Mouse (Mus musculus) ES-E14 (cell line): Measurements from ENCODE around the gene Wnt11.

Source experiments
- CHD2 ChIP-seq: IDR thresholded peaks from 2 replicates; pipeline ENCODE4 v1.6.1; 2014; ENCODE audit warnings: mild to moderate bottlenecking, low read depth, low read length, inconsistent platforms
- MAFK ChIP-seq: IDR thresholded peaks from 2 replicates; pipeline ENCODE4 v1.6.1; 2014; ENCODE audit warnings: mild to moderate bottlenecking, low read depth, low read length, inconsistent platforms; ENCODE audit not compliant: insufficient read depth
- ZC3H11A ChIP-seq: IDR thresholded peaks from 2 replicates; pipeline ENCODE4 v1.6.1; 2012; ENCODE audit warnings: low read depth, mild to moderate bottlenecking, inconsistent platforms, low read length, borderline replicate concordance
- ZNF384 ChIP-seq: IDR thresholded peaks from 2 replicates; pipeline ENCODE4 v1.6.1; 2012; ENCODE audit warnings: low read depth, low read length, inconsistent platforms

DNA sequence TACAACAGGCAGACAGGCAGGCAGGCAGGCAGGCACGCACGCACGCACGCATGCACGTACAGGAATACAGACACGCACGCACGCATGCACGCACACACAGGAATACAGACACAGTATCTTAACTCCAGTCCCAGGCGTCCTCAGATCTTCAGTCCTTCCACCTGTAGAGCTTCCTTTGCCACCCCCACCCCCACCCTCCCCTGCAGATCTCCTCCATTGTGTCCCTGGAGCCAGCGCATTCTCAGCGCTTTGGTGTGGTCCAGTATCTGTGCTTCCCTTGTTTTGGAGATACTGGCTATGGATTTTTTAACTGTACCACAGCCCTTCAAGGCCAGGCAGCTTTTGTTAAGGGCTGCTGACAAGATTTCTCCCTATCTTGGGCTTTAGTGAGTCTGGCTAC, 38.4 kb downstream of the Wnt11 start:
- TF ChIP-seq CHD2, result no peak
- no peak for TF ChIP-seq MAFK
- no peak for TF ChIP-seq ZNF384
- TF ChIP-seq ZC3H11A, result no peak
